Mouse (Mus musculus) testis, postnatal 14 days (tissue): ENCODE results near the gene Coro7.
"Not testable (repeated sequence)": the region's sequence is repeated elsewhere in the genome, so short reads cannot be mapped to it uniquely, and the experiment has no call there.

ENCODE experiments used
- DNase-seq: peaks from one replicate; pipeline ENCODE4 v3.0.0; 2021; ENCODE audit warnings: low spot score

Gene Coro7

GRCm38 (mm10) chr16:4679121-4680018, at the start of gene Coro7:
Gene Coro7 (minus strand): TSS chr16:4679777.
- DNase-seq = peak; percentile 91

- no peak for DNase-seq
These were observed 48.4 kb upstream of the Coro7 start for GRCm38 (mm10) chr16:4727963-4728362.

- DNase-seq = no peak
These were observed 47.9 kb upstream of the Coro7 start for GRCm38 (mm10) chr16:4727526-4727925.

- DNase-seq = no peak
These were observed 47.1 kb upstream of the Coro7 start for GRCm38 (mm10) chr16:4726528-4727128.

- DNase-seq = peak; percentile 93
These were observed 46.4 kb upstream of the Coro7 start, which contains the start of gene Hmox2 for GRCm38 (mm10) chr16:4725780-4726527. Gene Hmox2 (plus strand): TSS chr16:4726361.

GRCm38 (mm10) chr16:4725266-4725665, 45.7 kb upstream of the Coro7 start:
- no peak for DNase-seq

- no peak for DNase-seq
These were observed 43.3 kb upstream of the Coro7 start for GRCm38 (mm10) chr16:4722915-4723209.

- DNase-seq = no peak
These were observed 42.7 kb upstream of the Coro7 start for GRCm38 (mm10) chr16:4722128-4722914.

- DNase-seq = peak; percentile 58
These were observed 39.4 kb upstream of the Coro7 start, which contains the start of gene Nmral1 for GRCm38 (mm10) chr16:4718753-4719518. Gene Nmral1 (minus strand): TSS chr16:4719356.

GRCm38 (mm10) chr16:4717866-4718265, 38.3 kb upstream of the Coro7 start:
- DNase-seq = no peak

- DNase-seq = no peak
These were observed 34.5 kb upstream of the Coro7 start for GRCm38 (mm10) chr16:4713861-4714710.

GRCm38 (mm10) chr16:4711173-4711572, 31.6 kb upstream of the Coro7 start:
- DNase-seq = no peak

- DNase-seq = no peak
These were observed 26.0 kb upstream of the Coro7 start for GRCm38 (mm10) chr16:4705541-4705940.

GRCm38 (mm10) chr16:4702646-4703045, 23.1 kb upstream of the Coro7 start:
- DNase-seq = no peak

GRCm38 (mm10) chr16:4701211-4701610, 21.6 kb upstream of the Coro7 start:
- no peak for DNase-seq

- DNase-seq = not testable (repeated sequence)
These were observed 9.8 kb upstream of the Coro7 start for GRCm38 (mm10) chr16:4689371-4689770.

- DNase-seq = no peak
These were observed 4.8 kb upstream of the Coro7 start for GRCm38 (mm10) chr16:4684457-4684791.

- DNase-seq = peak; percentile 96
These were observed 4.2 kb upstream of the Coro7 start for GRCm38 (mm10) chr16:4683581-4684456.

GRCm38 (mm10) chr16:4683193-4683580, 3.6 kb upstream of the Coro7 start:
- no peak for DNase-seq
